Mouse (Mus musculus) midbrain, embryonic 12.5 days (tissue): Measurements from ENCODE around the gene A4galt. TPM values are rescaled to one million over a fixed set of nuclear protein-coding genes. Genes with fewer than 3 reads are reported as not detected.

ENCODE experiments used
- ATAC-seq: fragments of 200-750 bp; cut with Nextera tagmentation; 2 replicates; pipeline ENCODE4 v1.8.0; 2017; ENCODE audit warnings: low read depth, moderate TSS enrichment, moderate library complexity; ENCODE audit not compliant: low FRiP score
- H3K27ac ChIP-seq: fragments of 300-500 bp; sonication (generic); replicated peaks from 2 replicates; pipeline ENCODE4 v1.5.1; 2016; ENCODE audit warnings: mild to moderate bottlenecking
- H3K27me3 ChIP-seq: fragments of 300-500 bp; sonication (generic); 2 replicates; pipeline ENCODE4 v1.6.1; 2016; ENCODE audit warnings: mild to moderate bottlenecking
- H3K36me3 ChIP-seq: fragments of 300-500 bp; sonication (generic); 2 replicates; pipeline ENCODE4 v1.6.1; 2016
- H3K4me1 ChIP-seq: fragments of 300-500 bp; sonication (generic); 2 replicates; pipeline ENCODE4 v1.6.1; 2016
- H3K4me2 ChIP-seq: fragments of 300-500 bp; sonication (generic); replicated peaks from 2 replicates; pipeline ENCODE4 v1.6.1; 2016; ENCODE audit warnings: mild to moderate bottlenecking, moderate library complexity
- H3K4me3 ChIP-seq: fragments of 300-500 bp; sonication (generic); 2 replicates; pipeline ENCODE4 v1.5.1; 2016; ENCODE audit warnings: mild to moderate bottlenecking
- H3K9ac ChIP-seq: fragments of 300-500 bp; sonication (generic); replicated peaks from 2 replicates; pipeline ENCODE4 v1.6.1; 2016; ENCODE audit warnings: mild to moderate bottlenecking, moderate library complexity
- H3K9me3 ChIP-seq: fragments of 300-500 bp; sonication (generic); 2 replicates; pipeline ENCODE4 v1.6.1; 2016; ENCODE audit warnings: mild to moderate bottlenecking
- WGBS: fragments of 180-500 bp; shearing (Covaris S2); methylation state at CpG from one replicate; pipeline ENCODE4 v1.1.7; 2016; 5-methylcytosine and 5-hydroxymethylcytosine counted together
- polyA plus RNA-seq: library from polyadenylated mRNA; unstranded; fragments of >200 nt; fragmentation: Nextera tagmentation; extraction: Ambion mirVana; gene quantifications from 2 replicates; pipeline ENCODE4 v1.2.1, GENCODE M21; 2016

The A4galt gene
- polyA plus RNA-seq, 1 experiment from 2014 or later, result 2.9 TPM

DNA sequence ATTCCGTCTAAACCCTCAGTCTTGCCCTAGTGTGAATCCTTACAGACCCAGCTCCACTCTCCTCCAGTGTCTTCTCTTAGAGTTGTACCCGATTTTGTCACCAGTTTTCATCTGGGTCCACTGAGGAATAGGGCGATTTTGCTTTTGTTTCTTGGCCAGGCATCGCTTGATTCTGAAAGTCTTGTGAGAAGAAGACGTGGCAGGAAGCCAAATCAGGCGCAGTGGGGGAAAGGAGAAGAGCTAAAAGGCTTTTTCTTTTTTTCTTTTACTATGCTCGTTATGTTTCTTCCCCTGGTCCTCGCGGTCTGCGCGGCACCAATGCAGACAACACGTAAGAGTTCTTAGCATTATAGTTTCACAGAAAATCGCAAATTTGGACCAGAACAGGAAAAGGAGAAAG, 6.3 kb upstream of the A4galt start:
- H3K4me2 ChIP-seq, result no peak overlapping the region
- H3K9ac ChIP-seq, result no peak overlapping the region
- WGBS, result 87% methylated on average over 13 of the region's 13 CpGs
- H3K4me3 ChIP-seq, result no peak overlapping the region
- peaks cover 4% of the 10 kb centered on the region; the same call in 1 of the 2 replicates for H3K27me3 ChIP-seq
- no peaks in the 10 kb centered on the region for H3K4me1 ChIP-seq
- no peak for ATAC-seq
- H3K36me3 ChIP-seq, result no peaks in the 10 kb centered on the region
- no peak overlapping the region for H3K27ac ChIP-seq
- no peaks in the 10 kb centered on the region for H3K9me3 ChIP-seq

DNA sequence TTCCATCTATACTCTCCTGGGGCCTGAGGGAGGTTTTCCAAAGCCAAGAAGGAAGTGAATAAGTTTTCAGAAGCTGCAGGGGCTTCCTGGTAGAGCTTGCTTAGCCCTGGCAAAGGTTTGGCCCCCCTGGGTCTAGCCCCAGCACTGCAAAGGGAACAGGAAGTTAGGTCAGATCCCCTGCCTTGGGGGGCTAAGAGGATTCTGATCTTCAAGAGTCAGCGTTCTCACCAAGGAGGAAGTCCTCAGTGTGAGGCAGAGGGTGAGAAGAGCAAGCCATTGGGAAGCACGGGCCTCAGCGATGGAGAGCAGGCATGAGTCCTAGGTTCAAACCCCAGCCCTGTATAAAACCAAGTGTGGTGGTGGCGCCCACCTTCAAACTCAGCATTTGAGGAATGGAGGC, 4.9 kb upstream of the A4galt start:
- Histone ChIP-seq H3K9me3 (no peaks in the 10 kb centered on the region), H3K27ac (no peak overlapping the region), H3K4me2 (no peak overlapping the region), H3K9ac (no peak overlapping the region), H3K27me3 (peaks cover 18% of the 10 kb centered on the region), H3K4me1 (peaks cover 2% of the 10 kb centered on the region), H3K36me3 (no peaks in the 10 kb centered on the region), H3K4me3 (no peak overlapping the region)
- ATAC-seq, result no peak
- 74% methylated on average over 4 of the region's 4 CpGs for WGBS

DNA sequence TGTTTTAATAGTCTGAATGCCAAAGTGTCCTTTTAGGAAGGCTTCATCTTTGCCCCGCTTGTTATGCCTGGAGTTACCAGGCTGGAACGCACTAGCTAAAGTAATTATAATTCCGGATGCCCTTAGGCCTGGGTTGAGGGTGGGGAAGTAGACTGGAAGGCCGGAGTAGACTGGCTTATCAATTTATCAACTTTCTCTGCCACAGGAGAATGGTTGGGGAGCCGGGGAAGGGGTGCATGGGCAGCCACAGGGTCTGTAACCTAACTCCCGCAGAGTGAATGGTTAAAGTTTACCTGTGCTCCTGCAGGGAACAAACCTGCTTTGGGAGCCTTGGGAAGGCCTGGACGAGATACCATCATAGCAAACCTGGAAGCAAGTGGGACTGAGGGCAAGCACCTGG, 4.4 kb upstream of the A4galt start:
- WGBS, result 90% methylated on average over 7 of the region's 7 CpGs
- Histone ChIP-seq H3K9ac (no peak overlapping the region), H3K27ac (no peak overlapping the region), H3K4me1 (peaks cover 7% of the 10 kb centered on the region), H3K36me3 (no peaks in the 10 kb centered on the region), H3K27me3 (peaks cover 23% of the 10 kb centered on the region), H3K4me3 (no peak overlapping the region), H3K4me2 (no peak overlapping the region), H3K9me3 (no peaks in the 10 kb centered on the region)
- ATAC-seq, result no peak

DNA sequence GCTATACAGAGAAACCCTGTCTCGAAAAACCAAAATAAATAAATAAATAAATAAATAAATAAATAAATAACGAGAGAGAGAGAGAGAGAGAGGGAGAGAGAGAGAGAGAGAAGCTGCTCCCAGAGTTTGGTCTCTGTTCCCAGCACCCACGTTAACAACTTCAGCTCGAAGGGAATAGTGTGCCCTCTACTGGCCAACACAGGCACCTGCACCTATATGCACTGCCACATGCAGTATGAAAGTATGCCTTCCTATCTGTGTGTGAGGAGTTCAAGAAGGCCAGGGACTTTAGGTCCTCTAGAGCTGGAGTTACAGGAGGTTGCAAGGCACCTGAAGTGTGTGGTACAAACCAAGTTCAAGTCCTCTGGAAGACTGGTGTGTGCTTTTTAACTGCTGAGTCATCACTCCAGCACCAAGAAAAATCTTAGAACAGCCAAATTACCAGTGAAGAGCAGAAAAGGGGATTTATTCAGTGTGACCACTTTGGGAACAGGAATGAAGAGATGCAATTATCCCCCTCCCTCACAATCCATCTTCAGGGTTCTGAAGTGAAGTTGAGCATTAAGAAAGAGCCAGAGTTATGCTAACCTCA, 3.7 kb upstream of the A4galt start:
- Histone ChIP-seq H3K4me2 (no peak overlapping the region), H3K27me3 (peaks cover 30% of the 10 kb centered on the region), H3K27ac (no peak overlapping the region), H3K4me3 (no peak overlapping the region), H3K4me1 (peaks cover 14% of the 10 kb centered on the region), H3K9ac (no peak overlapping the region), H3K9me3 (no peaks in the 10 kb centered on the region), H3K36me3 (no peaks in the 10 kb centered on the region)
- 90% methylated on average over 4 of the region's 4 CpGs for WGBS
- ATAC-seq, result no peak

DNA sequence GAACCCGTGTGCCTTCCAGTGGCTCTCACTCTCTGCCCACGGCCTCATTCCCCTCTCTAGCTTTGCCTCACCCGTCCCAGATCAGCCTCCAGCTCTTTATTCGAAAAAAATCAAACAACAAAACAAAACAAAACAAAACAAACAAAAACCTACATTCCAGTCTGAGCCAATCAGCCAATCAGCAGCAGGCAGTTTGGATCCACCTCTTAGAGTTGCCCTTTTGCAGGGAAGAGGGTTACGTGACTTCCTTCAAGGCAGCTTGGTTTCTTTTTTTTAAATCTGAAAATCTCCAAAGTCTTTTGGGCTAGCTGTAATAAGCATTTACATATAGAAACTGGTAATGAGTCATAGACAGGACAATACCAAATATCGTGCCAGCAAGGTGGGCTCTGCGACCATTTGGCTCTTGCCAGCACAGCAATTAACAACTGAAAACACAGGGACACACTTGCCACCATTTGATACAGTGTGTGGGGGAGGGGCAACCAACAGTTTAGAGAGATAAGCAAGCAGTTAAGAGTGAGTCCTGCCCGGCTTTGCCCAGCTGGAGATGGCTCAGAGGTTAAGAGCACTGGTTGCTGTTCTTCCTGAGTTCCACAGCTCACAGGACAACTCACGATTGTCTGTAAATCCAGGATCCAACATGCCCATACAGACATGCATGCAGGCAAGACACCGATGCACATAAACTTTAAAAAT, 2.9 kb upstream of the A4galt start:
- Histone ChIP-seq H3K27ac (no peak overlapping the region), H3K27me3 (peaks cover 37% of the 10 kb centered on the region), H3K4me1 (peaks cover 15% of the 10 kb centered on the region), H3K4me3 (no peak overlapping the region), H3K9ac (no peak overlapping the region), H3K36me3 (no peaks in the 10 kb centered on the region), H3K4me2 (no peak overlapping the region), H3K9me3 (no peaks in the 10 kb centered on the region)
- no peak for ATAC-seq
- 81% methylated on average over 10 of the region's 10 CpGs for WGBS

DNA sequence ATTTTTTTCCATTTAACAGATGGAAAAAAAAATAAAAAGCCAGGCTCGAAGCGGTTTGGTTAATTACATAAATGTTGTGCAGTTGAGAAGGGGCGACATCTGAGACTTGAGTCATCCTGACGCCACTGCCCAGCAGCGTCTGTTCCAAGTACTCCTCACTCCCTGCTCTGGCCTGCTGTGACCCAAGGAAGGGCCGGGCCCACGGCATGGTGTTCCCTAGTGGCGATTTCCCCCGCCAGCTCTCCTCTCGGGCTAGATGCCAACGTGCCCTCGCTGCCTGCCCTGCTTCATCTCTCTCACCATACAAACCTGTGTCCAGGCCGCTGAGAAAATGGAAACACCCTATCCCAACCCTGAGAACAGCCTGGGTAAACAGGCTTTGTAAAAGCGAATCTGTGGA, 486 bp upstream of the A4galt start:
- peak overlapping the region; percentile 47; the same call in 1 of the 2 replicates for H3K4me3 ChIP-seq
- no peak overlapping the region for H3K4me2 ChIP-seq
- peaks cover 48% of the 10 kb centered on the region for H3K27me3 ChIP-seq
- H3K36me3 ChIP-seq, result no peaks in the 10 kb centered on the region
- H3K27ac ChIP-seq, result no peak overlapping the region
- WGBS, result 75% methylated on average over 14 of the region's 14 CpGs
- peaks cover 15% of the 10 kb centered on the region for H3K4me1 ChIP-seq
- ATAC-seq, result no peak
- no peak overlapping the region for H3K9ac ChIP-seq
- no peaks in the 10 kb centered on the region for H3K9me3 ChIP-seq

DNA sequence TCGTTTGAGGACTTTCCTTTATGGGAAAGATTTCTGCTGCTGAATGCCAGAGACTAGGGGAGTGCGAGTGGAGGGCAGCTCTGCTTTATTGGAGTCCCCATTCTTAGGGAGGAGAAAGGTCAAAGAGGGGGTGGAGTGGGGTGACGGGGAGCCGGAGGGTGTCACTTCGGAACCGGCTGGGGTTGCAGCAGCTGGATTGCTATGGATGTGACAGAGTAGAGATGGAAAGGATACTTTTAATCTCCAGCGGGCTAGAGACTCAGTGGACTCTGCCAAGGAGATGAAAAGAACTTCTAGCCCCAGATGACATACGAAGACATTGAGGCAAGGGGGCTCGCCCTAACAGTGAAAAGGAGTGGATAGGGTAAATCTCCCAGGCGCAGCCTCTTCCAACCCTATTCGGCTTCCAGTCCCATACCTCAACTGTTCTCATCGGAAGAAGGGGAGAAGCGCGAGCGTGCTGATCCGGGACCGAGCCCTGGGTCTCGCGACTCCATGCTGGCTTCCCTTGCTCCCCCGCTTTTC, 861 bp downstream of the A4galt start:
- H3K4me1 ChIP-seq, result peaks cover 15% of the 10 kb centered on the region
- H3K36me3 ChIP-seq, result no peaks in the 10 kb centered on the region
- no peak overlapping the region for H3K27ac ChIP-seq
- ATAC-seq, result no peak
- 2% methylated on average over 20 of the region's 20 CpGs for WGBS
- no peaks in the 10 kb centered on the region for H3K9me3 ChIP-seq
- peak overlapping the region; percentile 37; the same call in 1 of the 2 replicates for H3K9ac ChIP-seq
- peak overlapping the region; percentile 85 for H3K4me2 ChIP-seq
- peaks cover 50% of the 10 kb centered on the region for H3K27me3 ChIP-seq
- H3K4me3 ChIP-seq, result peak overlapping the region; percentile 47

DNA sequence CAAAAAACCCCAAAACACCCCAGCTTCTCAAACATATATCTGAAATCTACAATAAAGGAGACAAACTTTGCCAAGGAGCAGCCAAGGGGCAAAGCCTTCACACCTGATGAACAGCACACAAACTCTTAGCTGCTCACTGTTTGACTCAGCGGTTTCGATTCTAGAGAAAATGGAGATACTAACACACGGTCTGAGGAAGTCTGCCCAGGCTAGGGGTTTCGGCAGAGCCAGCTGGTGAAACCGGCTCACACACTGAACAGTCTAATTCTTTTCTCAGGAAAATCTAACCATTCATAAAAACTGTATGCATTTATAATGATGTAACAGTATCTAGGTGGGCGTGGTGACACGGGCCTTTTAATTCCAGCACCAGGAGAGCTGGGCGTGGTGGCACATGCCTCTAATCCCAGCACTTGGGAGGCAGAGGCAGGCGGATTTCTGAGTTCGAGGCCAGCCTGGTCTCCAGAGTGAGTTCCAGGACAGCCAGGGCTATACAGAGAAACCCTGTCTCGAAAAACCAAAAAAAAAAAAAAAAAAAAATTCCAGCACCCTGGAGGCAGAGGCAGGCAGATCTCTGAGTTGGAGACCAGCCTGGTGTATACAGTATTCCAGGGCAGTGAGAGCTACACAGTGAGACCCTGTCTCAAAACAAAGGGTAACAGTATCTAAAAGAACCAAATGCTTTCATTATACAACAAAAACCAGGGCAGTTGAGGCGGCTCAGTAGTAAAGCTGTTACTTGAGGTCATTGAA, 1.9 kb downstream of the A4galt start:
- 92% methylated on average over 12 of the region's 12 CpGs for WGBS
- Histone ChIP-seq H3K36me3 (no peaks in the 10 kb centered on the region), H3K27ac (no peak overlapping the region), H3K9ac (no peak overlapping the region), H3K4me1 (peaks cover 15% of the 10 kb centered on the region), H3K27me3 (peaks cover 50% of the 10 kb centered on the region), H3K4me3 (no peak overlapping the region), H3K4me2 (no peak overlapping the region), H3K9me3 (no peaks in the 10 kb centered on the region)
- no peak for ATAC-seq

DNA sequence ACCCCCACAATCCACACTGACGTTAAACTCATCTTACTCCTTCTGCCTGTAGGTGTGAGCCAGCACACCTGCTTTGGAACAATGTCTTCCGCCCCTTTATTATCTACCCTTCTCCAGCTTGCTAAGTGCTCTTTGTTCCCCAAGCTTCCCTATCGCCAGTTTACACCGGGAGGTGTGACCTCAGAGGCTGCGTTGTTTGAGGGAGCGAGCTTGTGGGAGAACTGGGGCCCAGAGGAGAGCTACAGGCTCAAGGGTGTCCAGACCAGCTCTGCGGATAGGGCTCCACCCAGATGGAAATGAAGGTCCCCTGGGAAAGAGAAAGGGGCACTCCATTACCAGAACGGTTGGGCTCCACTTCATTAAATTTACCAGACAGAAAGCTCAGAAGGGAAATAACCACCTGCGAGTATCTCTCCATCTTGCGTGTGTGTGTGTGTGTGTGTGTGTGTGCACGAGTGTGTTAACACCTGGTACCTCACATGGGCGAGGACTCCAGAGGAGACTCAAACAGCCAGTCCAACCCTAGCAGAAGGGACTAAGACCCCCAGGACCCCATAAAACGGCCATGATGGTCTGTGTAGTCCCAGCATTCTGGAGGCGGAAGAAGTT, 3.2 kb downstream of the A4galt start:
- no peak for ATAC-seq
- Histone ChIP-seq H3K36me3 (no peaks in the 10 kb centered on the region), H3K9me3 (no peaks in the 10 kb centered on the region), H3K9ac (no peak overlapping the region), H3K27ac (no peak overlapping the region), H3K4me1 (peaks cover 15% of the 10 kb centered on the region), H3K4me3 (no peak overlapping the region), H3K27me3 (peaks cover 50% of the 10 kb centered on the region), H3K4me2 (no peak overlapping the region)
- WGBS, result 69% methylated on average over 14 of the region's 14 CpGs

DNA sequence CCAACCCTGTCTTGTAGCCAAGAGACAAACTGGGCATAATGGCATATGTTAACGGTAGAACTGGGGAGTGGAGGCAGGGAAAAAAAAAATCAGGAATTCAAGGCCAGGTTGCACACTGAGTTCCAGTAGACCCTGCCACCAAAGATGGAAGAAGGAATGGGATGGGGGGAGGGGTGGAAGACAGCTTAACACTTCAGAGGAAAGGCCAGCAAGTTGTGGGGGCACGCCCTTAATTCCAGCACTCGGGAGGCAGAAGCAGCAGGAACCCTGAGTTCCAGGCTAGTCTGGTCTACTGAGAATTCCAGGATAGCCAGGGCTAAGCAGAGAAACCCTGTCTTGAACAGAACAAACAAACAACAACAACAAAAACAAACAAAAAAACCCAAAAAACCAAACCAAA, 7.2 kb downstream of the A4galt start:
- Histone ChIP-seq H3K36me3 (no peaks in the 10 kb centered on the region), H3K4me2 (no peak overlapping the region), H3K27ac (no peak overlapping the region), H3K27me3 (peaks cover 12% of the 10 kb centered on the region), H3K4me3 (no peak overlapping the region), H3K9me3 (no peaks in the 10 kb centered on the region), H3K9ac (no peak overlapping the region), H3K4me1 (no peaks in the 10 kb centered on the region)
- WGBS, result 82% methylated on average over 3 of the region's 3 CpGs
- no peak for ATAC-seq

DNA sequence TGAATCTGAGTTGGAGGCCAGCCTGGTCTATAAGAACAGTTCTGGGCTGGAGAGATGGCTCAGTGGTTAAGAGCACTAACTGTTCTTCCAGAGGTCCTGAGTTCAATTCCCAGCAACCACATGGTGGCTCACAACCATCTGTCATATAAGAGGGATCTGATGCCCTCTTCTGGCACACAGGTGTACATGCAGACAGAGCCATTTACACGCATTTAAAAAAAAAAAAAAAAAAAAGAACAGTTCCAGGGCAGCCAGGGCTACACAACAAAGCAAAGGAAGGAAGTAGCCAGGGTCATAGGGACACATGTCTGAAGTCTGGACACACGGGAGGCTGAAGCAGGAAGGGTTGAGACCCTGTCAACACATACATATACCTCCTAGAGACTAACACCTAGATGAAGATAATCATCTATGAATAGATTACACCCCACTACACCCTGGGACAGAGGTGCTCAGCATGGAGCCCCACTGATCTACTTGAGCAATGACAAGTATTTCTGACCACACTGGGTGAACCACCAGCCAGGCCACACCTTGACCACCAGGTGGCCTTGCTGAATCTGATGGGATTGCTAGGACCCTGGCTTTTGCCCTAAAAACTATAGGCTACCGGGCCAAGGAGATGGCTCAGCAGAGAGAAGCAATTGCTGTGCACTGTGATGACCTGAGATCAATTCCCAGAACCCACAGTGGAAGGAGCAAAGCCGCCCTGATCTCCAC, 9.5 kb downstream of the A4galt start:
- Histone ChIP-seq H3K9ac (no peak overlapping the region), H3K36me3 (no peaks in the 10 kb centered on the region), H3K4me3 (no peak overlapping the region), H3K4me1 (no peaks in the 10 kb centered on the region), H3K27me3 (0 out of 2 replicates have a peak, but pooled peaks cover 3% of the 10 kb centered on the region), H3K4me2 (no peak overlapping the region), H3K9me3 (no peaks in the 10 kb centered on the region), H3K27ac (no peak overlapping the region)
- WGBS, result 85% methylated on average over 4 of the region's 4 CpGs
- ATAC-seq, result no peak
